Mouse (Mus musculus): Measurements from ENCODE around the gene C030005K15Rik. TPM values are rescaled to one million over a fixed set of nuclear protein-coding genes. Genes with fewer than 3 reads are reported as not detected.

Gene C030005K15Rik
- polyA plus RNA-seq, 1 experiment from 2014 or later: not detected

GRCm38 (mm10) chr10:97702321-97702720, 24.2 kb downstream of the C030005K15Rik start:
- no peak overlapping the region for H3K27ac ChIP-seq
- no peak overlapping the region for H3K4me2 ChIP-seq (replicated peaks)
- H3K9me3 ChIP-seq: no peaks in the 10 kb centered on the region
- H3K9ac ChIP-seq: no peak overlapping the region
- H3K4me1 ChIP-seq: no peaks in the 10 kb centered on the region
- no peaks in the 10 kb centered on the region for H3K27me3 ChIP-seq (replicated peaks)
- H3K36me3 ChIP-seq: no peaks in the 10 kb centered on the region
- H3K4me3 ChIP-seq: no peak overlapping the region
- no peak for ATAC-seq (ENCODE audit: low FRiP score, low read depth)

- ATAC-seq (ENCODE audit: low FRiP score, low read depth): no peak
- WGBS: 91% methylated on average over 37 of the region's 37 CpGs
- Histone ChIP-seq H3K9me3 (0 out of 2 replicates have a peak, but pooled peaks cover 6% of the 10 kb centered on the region), H3K27me3 (replicated peaks) (no peaks in the 10 kb centered on the region), H3K36me3 (no peaks in the 10 kb centered on the region), H3K4me2 (replicated peaks) (no peak overlapping the region), H3K4me1 (no peaks in the 10 kb centered on the region), H3K27ac (no peak overlapping the region), H3K4me3 (no peak overlapping the region), H3K9ac (no peak overlapping the region)
Observed at GRCm38 (mm10) chr10:97693398-97694135, 33.0 kb downstream of the C030005K15Rik start.

GRCm38 (mm10) chr10:97692913-97693312, 33.6 kb downstream of the C030005K15Rik start, which contains the start of gene Ccer1:
Gene Ccer1 (plus strand): TSS chr10:97693059.
- no peak within 1 kb of the TSS for H3K27ac ChIP-seq
- WGBS: 78% methylated on average over 20 of the region's 20 CpGs
- H3K36me3 ChIP-seq: no peaks in the 10 kb centered on the region
- no peak for ATAC-seq (ENCODE audit: low FRiP score, low read depth)
- no peak within 1 kb of the TSS for H3K4me3 ChIP-seq
- no peaks in the 10 kb centered on the region for H3K4me1 ChIP-seq
- H3K4me2 ChIP-seq (replicated peaks): no peak within 1 kb of the TSS
- H3K9ac ChIP-seq: no peak within 1 kb of the TSS
- H3K9me3 ChIP-seq: 0 out of 2 replicates have a peak, but pooled peaks cover 6% of the 10 kb centered on the region
- no peaks in the 10 kb centered on the region for H3K27me3 ChIP-seq (replicated peaks)

GRCm38 (mm10) chr10:97689425-97689824, 37.1 kb downstream of the C030005K15Rik start:
- no peaks in the 10 kb centered on the region for H3K36me3 ChIP-seq
- no peak overlapping the region for H3K4me2 ChIP-seq (replicated peaks)
- no peak overlapping the region for H3K9ac ChIP-seq
- H3K4me3 ChIP-seq: no peak overlapping the region
- H3K27ac ChIP-seq: no peak overlapping the region
- WGBS: 82% methylated on average over 3 of the region's 3 CpGs
- ATAC-seq (ENCODE audit: low FRiP score, low read depth): no peak
- 0 out of 2 replicates have a peak, but pooled peaks cover 6% of the 10 kb centered on the region for H3K9me3 ChIP-seq
- H3K27me3 ChIP-seq (replicated peaks): no peaks in the 10 kb centered on the region
- H3K4me1 ChIP-seq: no peaks in the 10 kb centered on the region

- no peak overlapping the region for H3K4me2 ChIP-seq (replicated peaks)
- no peak for ATAC-seq (ENCODE audit: low FRiP score, low read depth)
Observed at GRCm38 (mm10) chr10:97687198-97687597, 39.4 kb downstream of the C030005K15Rik start.

GRCm38 (mm10) chr10:97682981-97683380, 43.6 kb downstream of the C030005K15Rik start:
- H3K36me3 ChIP-seq: no peaks in the 10 kb centered on the region
- no peaks in the 10 kb centered on the region for H3K27me3 ChIP-seq (replicated peaks)
- no peak overlapping the region for H3K4me3 ChIP-seq
- H3K4me1 ChIP-seq: no peaks in the 10 kb centered on the region
- no peak for ATAC-seq (ENCODE audit: low FRiP score, low read depth)
- H3K27ac ChIP-seq: no peak overlapping the region
- no peak overlapping the region for H3K4me2 ChIP-seq (replicated peaks)
- no peaks in the 10 kb centered on the region for H3K9me3 ChIP-seq
- H3K9ac ChIP-seq: no peak overlapping the region

More at GRCm38 (mm10) chr10:97687198-97687597, 39.4 kb downstream of the C030005K15Rik start:
- H3K4me3 ChIP-seq: no peak overlapping the region
- H3K36me3 ChIP-seq: no peaks in the 10 kb centered on the region
- no peak overlapping the region for H3K9ac ChIP-seq
- WGBS: 69% methylated on average over 1 of the region's 1 CpGs
- H3K4me1 ChIP-seq: no peaks in the 10 kb centered on the region
- no peaks in the 10 kb centered on the region for H3K9me3 ChIP-seq
- no peak overlapping the region for H3K27ac ChIP-seq
- H3K27me3 ChIP-seq (replicated peaks): no peaks in the 10 kb centered on the region

Other genes starting within 250 kb of the C030005K15Rik start
- gene Dcn, start 247.1 kb downstream of the C030005K15Rik start, polyA plus RNA-seq (2016; fragmentation: Nextera tagmentation; extraction: Ambion mirVana): 76.9 and 78.9 TPM in 2 replicates
- gene Lum, start 161.6 kb downstream of the C030005K15Rik start, polyA plus RNA-seq (2016; fragmentation: Nextera tagmentation; extraction: Ambion mirVana): 63.9 and 64.1 TPM in 2 replicates
- 0.10 and 0.11 TPM in 2 replicates for gene Kera, start 119.9 kb downstream of the C030005K15Rik start, polyA plus RNA-seq (2016; fragmentation: Nextera tagmentation; extraction: Ambion mirVana)
- gene Epyc, start 82.7 kb downstream of the C030005K15Rik start, polyA plus RNA-seq (2016; fragmentation: Nextera tagmentation; extraction: Ambion mirVana): 0.37 and 1.2 TPM in 2 replicates
- not detected in 2 replicates for gene Ccer1, start 33.7 kb downstream of the C030005K15Rik start, polyA plus RNA-seq (2016; fragmentation: Nextera tagmentation; extraction: Ambion mirVana)

All from neural tube, embryonic 12.5 days (tissue).